Mouse (Mus musculus) urinary bladder, postnatal 10 days (tissue): ENCODE measurements around the gene Gm13090.
A peak's percentile ranks its signal among the peaks of the same experiment; 100 is the strongest.

Source experiments
- DNase-seq: peaks from one replicate; pipeline ENCODE4 v3.0.0; 2022; ENCODE audit warnings: low spot score

Gm13090 gene

DNA sequence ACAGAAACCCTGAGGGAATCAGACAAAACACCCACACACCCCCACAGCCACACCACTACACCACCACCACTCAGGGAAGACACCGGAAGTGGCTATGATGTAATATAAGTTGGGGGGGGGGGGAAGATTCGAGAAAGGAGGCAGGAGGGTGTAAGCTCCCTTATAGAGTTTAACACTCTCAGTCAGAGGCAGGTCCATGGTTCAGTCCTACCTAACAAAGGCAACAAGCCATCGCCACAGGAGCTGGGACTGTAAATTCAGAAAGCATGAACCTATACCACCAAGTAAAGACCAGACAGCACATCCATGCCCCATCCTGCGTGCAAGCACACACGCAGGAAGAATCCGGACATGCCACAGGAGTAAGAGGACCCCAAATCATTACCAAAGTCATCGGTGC is at the start of gene Gm13090:
TSS of gene Gm13090 (plus strand) at position 301 of the 400 bp plus-strand sequence.
- DNase-seq = no peak

DNA sequence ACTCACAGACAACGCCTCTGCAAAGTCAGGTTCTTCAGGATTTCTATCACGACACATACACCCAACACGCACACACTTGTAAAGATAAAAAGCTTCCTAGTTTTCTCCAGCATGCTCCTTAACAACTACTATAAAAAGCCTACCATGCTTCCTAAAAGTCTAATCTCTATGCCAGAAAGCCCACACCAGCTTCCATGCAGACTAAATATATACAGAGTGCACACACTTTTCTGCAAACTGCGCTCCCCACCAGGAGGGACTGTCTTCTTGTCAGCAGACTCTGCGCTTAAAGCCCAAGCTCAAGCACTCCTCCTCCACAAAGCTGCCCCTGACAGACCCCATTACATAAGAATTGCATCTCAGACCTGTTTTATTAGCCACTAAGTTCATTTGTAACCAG is 47.9 kb upstream of the Gm13090 start:
- DNase-seq = no peak

- no peak for DNase-seq
Measured at GRCm38 (mm10) chr4:151043281-151043680, 46.1 kb upstream of the Gm13090 start.

DNA sequence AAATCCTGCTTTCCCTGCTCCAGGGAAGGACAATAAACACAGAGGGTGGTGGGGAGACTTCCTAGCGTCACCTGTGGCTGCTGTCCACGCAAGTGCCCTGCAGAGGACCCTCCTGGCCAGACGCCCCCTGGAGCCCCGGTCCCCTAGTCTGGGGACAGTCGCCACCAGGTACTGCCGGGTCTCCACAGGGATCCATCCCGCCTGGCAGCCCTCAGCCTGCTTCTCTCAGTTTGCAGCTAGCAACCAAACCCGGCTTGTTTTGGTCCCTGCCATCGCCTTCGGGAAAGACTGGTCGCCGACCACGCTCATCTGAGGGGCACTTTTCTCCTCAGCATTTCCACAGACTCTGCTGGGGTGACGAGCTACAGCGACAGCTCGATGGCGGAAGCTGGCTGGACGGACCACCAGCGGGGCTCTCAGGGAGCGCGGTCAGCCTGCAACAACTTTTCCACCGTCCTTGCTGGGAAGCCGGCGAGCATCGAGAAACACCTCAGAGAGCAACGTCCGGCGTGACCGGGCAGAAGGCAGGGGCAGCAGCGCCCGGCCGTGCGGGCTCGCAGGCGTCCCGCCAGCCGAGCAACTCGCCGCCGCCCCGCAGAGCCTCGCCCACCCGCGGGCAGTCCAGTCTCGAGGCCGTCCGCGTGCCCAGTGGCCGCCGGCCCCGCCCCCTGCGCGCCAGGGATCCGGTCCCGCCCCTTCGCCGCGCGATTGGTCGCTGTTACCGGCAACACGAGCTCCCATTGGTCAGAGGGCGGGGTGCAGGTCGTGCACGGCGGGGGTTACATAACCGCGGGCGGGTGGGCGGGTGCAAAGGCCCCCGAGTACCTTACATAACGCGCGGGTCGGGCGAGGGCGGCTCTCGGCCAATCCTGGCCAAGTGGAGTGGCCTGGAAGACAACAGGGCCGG is 45.1 kb upstream of the Gm13090 start, which contains the start of gene Per3:
TSS of gene Per3 (minus strand) at position 629 of the 907 bp plus-strand sequence.
- peak; percentile 94 for DNase-seq

- DNase-seq = no peak
Measured at GRCm38 (mm10) chr4:151044944-151045570, 44.3 kb upstream of the Gm13090 start.

DNA sequence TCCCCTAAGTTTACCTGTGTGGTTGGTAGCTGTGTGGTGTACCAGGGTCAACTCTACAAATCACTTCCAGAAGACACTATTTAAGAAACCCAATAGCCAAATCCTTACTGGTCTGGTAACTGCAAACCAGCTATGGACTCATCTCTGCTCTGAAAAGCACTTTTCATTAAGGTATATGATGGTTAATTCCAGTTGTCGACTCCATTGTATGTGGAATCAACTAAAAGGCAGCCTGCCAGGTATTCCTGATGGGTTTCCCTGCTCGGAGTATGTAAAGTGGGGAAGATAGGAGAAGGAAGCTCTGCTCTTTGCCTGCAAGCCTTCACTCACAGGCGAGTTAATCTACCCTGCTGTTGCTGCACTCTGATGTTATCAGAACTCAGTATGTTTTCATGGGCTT is 42.8 kb upstream of the Gm13090 start:
- no peak for DNase-seq

- DNase-seq = no peak
Measured at GRCm38 (mm10) chr4:151051162-151051561, 38.2 kb upstream of the Gm13090 start.

DNA sequence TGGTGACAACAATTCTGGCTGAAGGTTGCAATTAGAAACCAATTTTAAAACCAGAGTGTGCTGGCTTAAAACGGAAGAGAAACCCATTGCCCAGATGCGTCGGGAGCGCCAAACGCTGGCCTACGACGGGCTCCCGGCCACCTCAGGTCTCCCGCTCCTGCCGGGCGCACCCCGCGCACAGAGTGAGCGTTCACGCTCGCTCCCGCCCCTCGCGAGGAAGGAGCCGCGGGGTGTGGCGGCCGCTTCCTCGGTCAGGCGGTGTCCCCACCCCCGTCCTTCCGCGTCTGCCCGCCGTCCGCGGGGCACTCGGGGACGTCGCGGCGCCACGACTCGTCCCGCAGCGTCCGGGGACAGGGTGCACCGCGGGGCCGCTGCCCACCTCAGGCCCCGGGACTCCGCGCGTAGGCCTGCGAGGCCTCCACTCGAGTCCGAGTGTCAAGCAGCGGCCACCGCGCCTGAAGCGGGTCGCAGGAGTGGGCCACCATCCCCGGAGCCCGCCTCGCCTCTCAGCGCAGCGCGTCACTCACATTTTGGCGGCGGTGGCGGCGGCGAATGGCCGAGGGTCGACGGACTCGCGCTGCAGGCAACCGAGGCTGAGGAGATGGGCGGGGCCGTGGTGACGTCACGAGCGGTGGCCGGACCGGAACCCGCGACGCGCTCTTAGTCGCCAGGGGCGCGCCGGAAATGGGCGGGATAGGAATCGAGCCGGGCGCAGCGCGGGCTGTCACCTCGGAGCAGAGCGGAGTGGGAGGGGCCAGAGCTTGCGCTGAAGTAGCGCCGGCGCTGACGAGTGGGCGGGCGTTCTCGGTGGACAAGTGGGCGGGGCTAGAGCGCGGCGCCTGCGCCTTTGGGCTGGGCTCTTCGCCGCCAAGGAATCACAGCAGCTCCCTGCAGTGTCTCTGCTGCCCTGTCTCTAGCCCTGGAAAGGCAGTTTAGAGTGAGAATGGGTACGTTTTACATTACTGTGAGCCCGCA is 31.7 kb upstream of the Gm13090 start, which contains the start of gene Vamp3:
TSS of gene Vamp3 (minus strand) at position 617 of the 975 bp plus-strand sequence.
- peak; percentile 96 for DNase-seq

DNA sequence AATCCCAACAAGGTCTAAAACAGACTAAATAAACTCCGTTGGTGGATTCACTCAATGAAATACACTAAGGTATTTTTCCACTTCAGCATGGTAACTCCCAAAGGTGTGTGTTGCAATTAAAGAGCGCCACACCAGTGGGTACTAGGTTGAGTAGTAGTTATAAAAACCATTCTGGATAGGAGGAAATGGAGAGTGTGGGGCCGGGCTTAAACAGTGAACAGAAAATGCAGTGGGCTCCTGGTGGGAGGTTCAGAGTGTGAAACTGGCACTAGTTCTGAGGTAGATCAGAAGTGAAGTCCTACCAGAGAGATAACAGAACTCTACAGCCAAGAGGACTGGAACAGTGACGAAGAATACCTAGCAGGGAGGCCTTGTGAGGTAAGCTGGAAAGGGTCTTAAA is 30.7 kb upstream of the Gm13090 start:
- DNase-seq = no peak

GRCm38 (mm10) chr4:151059566-151059965 is 29.8 kb upstream of the Gm13090 start:
- no peak for DNase-seq

GRCm38 (mm10) chr4:151068751-151069150 is 20.6 kb upstream of the Gm13090 start:
- no peak for DNase-seq

- no peak for DNase-seq
Measured at GRCm38 (mm10) chr4:151070962-151071361, 18.4 kb upstream of the Gm13090 start.

DNA sequence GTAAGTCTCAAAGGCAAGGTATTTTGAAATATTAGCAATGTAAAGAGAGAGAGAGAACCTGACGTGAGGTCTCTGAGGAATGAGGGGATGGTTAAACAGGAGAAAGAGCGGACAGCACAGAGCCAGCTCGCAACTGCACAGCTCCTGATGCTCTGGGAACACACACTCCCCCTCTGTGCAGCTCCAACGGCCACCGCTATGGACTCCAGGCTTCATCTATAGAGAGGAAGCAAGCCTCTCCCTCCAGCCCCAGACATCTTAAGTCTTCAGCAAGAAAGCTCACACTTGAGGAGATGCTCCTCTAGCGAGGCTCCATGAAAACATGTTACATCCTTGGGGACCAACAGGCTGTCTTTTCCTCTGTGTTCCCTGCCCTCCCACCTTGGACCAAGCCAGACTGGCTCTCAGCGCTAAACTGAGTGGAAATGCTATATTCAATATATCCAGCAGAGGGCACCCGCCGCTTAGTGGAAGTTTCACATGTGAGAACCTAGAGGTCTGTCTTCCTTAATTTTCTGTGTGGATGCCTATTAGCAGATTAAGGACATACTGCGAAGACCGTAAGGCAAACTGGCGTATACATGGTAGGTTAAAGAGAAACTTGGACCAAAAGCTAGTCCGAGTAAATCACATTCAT is 16.1 kb upstream of the Gm13090 start:
- no peak for DNase-seq

DNA sequence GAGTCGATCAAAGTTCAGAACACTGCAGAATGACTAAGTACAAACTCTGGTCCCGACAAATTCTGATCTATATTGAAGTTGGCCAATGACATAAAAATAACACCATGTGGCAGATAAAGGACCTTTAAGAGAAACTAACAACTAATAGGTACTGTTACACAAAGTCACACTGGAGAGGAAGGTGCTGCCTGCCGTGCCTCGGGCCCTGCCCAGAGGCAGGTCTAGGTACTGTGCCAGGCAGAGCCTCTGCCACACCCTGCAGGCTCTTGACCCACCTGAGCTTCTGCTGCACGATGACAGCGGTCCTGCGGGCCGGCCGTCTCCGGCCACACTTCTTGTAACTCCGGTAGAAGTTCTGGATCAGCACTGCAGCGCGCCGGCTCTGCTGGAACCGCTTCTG is 14.6 kb upstream of the Gm13090 start:
- no peak for DNase-seq

DNA sequence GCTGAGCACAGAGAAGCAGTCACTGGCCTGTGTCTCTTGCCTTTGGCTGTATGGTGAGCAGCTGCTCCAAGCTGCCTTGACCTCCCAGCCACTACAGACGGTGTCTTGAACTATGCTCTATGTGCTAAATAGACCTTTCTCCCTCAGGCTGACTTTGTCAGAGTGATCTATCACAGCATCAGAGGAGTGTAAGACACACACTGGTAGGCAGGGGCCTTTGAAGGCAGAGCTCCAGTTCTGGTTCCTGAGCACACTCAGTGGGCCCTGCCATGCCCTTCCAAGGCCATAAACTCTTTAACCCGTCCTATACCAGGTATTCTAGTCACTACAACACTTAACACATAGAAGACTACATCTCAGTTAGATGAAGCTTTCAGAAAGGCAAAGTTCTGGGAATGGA is 8.0 kb upstream of the Gm13090 start:
- DNase-seq = no peak

DNA sequence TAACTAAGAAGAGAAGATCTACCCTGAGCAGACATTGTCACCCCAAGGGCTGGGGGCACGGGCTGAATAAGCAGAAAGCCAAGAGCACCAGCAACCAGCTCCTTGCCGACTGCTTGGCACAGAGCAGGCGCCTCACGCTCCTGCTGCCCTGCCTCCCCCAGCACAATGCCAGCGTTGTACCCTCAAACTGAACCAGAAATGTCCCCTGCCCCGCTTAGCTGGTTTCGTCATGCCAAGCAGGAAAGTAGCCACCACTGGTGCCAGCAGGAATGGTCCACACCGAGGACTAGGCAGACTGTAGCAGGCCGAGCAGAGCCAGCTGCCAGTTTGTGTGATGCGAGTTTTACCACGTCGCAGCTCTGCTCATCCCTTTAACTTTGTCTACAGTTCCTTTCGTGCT is 7.4 kb upstream of the Gm13090 start:
- DNase-seq = no peak

DNA sequence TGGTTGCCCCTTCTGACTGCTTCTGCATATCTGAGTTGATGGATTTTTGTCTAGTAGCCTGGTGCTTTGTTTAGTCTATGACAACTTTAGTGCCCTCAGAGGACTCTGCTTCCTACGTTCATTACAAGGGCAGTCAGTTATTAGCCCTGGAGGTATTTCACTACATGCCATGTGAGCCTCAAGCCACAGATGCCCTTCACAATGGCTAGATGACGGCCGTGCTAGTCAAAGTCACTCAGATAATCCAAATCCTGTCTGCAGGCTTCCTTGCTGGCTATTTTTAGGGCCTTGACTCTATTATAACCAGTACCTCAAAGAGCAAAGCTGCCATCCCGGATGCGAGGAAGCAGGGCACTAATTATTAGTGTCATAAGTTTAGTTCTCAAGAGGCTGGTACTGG is 6.3 kb upstream of the Gm13090 start:
- DNase-seq = no peak

GRCm38 (mm10) chr4:151087358-151087757 is 2.0 kb upstream of the Gm13090 start:
- no peak for DNase-seq

DNA sequence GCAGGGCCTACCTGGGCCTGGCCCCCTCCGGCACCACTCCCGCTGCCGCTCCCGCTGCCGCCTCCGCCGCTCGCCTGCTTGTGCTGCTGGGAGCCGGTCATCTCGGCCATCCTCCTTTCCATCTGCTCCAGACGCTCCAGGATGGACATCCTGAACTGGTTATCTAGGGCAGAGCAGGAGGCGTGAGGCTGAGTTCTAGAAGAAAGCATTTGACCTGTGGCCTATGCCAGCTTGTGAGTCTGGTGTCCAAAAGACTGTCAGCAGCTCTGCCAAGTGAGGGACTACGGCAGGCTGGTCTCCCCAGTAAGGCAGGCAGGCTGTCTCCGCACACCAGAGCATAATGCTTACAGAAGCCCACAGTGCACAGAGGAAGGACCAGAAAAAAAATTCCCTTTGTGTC is 551 bp upstream of the Gm13090 start:
- no peak for DNase-seq

GRCm38 (mm10) chr4:151095207-151095606 is 5.8 kb downstream of the Gm13090 start:
- no peak for DNase-seq

DNA sequence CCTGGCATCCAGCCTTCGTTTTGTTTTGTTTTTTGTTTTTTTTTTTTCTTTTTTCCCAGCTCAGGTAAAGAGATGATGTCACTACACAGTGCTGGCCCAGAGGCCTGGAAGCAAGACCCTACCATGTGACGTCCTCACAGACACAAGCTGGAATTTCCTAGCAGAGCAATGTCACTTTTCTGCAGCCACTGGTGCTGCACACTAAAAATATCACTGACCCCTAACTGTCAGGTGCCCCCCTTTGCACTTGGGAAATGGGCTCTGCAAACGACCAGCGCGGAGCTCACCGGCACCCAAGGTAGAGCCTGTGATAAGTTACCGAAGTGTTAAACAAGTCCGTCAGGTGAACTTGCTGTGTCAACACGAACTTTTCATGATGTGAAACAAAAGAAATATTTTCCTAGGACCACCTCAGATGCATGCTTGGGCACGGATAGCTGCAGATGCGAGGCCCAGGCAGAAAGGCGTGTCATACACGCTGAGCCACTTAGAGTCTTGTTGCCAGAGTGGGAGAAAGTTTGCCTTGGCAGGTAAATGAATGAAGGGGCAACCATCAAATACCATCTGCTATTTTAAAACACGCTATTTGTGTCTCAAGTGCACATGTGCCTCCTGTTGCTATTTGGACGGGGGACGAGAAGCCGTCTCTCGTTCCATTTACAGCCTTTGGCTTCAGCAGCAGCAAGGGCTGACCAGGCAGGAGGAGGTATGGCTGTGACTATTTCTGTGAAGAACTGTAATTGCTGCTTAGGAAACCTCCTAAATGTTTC is 7.1 kb downstream of the Gm13090 start:
- no peak for DNase-seq
